Mouse (Mus musculus) right cerebral cortex, postnatal 14 days (tissue): ENCODE results near the gene Lyrm7.
A peak's percentile ranks its signal among the peaks of the same experiment; 100 is the strongest.

Experiments
- DNase-seq: peaks from one replicate; pipeline ENCODE4 v3.0.0; 2022

Lyrm7 gene

DNA sequence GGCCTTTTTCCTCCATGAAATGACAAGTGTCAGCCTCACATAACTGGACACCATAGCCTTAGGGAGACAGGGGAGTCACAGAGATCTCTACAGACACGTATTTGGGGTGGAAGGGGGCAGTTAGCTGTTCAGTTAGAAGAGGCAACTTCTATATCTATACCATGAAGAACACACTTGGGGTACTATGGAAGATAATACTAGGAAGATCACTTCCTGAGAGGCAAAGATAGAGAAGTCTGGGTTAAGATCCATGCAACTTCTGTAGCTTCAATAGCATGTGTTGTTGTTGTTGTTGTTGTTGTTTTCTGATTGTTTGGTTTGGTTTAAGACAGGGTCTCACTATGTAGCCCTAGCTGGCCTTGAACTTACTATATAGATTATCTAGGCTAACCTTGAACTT, 67.5 kb downstream of the Lyrm7 start:
- DNase-seq = no peak

- no peak for DNase-seq
Measured at GRCm38 (mm10) chr11:54791458-54791857, 69.3 kb downstream of the Lyrm7 start.

DNA sequence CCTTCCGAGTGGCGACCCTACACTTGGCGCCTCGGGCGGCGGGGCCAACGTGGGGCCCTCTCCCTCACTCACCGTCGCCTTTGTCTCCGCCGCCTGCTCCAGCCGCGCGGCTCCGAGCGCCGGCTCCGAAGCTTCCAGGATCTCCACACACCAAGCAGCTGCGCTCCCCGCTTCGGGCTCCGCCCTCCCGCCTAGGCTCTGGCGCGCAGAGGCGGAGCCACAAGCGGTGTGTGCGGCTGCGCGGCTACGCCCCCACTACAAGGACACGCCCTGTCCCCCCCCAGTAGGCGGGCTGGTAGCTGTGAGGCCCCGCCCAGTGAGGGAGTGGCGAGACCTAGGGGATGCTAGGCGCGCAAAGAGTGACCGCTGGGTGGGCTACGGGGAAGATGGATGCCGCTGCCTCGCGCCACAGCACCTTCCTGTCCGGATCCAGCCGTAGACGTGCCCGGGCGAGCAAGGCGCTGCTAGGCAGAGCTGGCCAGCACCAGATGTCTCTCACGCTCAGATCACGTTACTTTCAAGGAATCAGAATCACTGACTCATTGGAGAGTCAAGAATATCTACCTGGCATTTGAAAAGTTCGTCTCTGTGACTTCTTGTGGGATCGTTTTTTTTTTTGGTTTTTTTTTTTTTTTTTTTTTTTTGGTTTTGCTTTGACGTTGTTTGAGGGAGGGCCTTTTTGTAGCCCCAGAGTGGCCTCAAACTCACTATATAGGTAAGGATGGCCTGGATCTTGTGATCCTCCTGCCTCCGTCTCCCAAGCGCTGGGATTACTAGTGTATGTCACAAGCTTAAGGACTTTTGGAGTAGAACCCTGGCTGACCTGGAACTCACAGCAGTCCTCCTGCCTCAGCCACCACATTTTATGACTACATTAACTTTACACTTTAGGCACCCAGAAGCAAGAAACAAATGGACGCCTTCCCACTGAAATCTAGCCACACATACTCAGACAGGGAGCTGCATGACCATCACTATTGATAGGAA, 72.9 kb downstream of the Lyrm7 start, which contains the start of gene Cdc42se2:
Gene Cdc42se2, minus strand, starts transcription at position 188 of the 987 bp plus-strand sequence.
- peak; percentile 93 for DNase-seq

DNA sequence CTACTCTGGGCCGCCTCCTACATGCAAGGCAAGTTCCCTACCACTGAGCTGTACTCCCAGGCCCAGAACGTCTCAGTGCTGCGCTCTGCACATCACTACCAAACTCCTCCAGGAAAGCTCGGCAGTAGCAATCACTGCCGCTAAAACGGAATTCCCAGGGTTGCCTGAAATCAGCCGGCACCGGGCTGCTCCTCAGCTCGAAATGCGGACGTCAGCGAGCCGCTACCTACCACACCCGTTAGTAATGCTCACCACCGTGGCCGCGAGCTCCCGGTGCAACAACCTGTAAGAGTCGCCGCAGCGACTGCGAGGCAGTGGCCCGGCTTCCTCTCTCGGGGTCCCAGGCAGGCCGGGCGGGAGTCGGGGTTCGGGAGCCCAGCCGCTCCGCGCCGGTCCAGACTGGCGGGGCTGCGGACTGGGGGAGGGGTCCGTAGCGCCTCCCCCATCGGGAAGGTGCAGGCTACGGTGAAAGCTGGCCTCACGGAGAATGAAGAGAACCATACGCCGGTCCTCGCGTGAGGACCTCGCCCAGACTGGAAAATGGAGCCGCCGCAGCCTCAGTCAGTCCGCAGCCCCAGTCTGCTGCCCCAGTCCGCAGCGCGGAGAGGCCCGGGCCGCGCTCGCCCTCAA, 73.7 kb downstream of the Lyrm7 start:
- peak; percentile 44 for DNase-seq

- DNase-seq = no peak
Measured at GRCm38 (mm10) chr11:54785566-54785965, 75.2 kb downstream of the Lyrm7 start.

GRCm38 (mm10) chr11:54784436-54784835, 76.3 kb downstream of the Lyrm7 start:
- DNase-seq = no peak

- DNase-seq = no peak
Measured at GRCm38 (mm10) chr11:54782253-54782652, 78.5 kb downstream of the Lyrm7 start.

DNA sequence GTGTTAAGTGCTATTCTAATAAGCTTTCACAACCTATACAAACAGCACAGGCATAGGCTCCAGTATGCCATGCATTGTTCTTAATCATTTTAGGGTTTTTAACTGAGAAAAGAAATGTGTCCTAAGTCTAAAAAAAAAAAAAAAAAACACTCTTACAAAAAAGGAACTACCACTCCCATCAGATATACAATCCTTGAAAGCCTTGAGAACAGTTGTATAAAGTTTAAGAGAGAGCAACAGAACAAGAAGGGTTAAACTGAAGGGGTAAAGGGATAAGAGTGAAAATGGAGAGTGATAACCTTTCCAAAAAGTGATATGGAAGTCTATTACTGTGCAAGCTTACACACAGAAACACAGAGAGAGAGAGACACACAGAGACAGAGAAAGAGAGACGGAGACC, 80.8 kb downstream of the Lyrm7 start:
- DNase-seq = no peak

DNA sequence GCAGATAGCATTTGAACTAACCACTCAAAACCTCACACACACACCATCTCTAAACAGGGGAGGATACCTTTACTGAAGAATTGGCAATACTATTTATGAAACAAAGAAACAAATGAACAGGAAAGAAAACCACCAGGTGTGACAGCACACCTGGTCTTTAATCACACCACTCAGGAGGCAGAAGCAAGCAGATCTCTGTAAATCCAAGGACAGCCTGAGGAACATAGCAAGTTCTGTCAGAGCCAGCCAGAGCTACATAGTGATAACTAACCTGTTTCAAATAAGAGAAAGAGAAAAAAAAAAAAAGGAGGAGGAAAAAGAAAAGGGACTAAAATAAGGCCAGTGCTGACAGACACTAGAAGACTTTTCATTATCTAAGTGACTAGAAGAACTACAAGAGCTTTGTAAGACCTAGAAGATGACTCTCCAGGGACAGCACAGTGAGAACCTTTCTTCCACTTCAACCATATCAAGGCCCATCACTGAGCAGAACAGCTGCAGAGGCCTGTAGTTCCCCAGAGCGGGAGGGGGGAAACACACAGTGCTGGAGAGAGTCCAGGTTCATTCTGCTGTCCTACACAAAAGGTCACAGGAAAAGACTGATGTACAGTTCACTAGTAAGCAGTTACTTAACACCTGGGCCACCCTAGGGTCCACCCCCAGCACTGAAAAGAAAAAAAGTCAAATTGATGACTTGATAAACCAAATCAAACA, 82.4 kb downstream of the Lyrm7 start:
- DNase-seq = no peak

GRCm38 (mm10) chr11:54777387-54778130, 83.2 kb downstream of the Lyrm7 start:
- no peak for DNase-seq
